Mouse (Mus musculus): ENCODE data around the gene Rin3.

Gene Rin3

DNA sequence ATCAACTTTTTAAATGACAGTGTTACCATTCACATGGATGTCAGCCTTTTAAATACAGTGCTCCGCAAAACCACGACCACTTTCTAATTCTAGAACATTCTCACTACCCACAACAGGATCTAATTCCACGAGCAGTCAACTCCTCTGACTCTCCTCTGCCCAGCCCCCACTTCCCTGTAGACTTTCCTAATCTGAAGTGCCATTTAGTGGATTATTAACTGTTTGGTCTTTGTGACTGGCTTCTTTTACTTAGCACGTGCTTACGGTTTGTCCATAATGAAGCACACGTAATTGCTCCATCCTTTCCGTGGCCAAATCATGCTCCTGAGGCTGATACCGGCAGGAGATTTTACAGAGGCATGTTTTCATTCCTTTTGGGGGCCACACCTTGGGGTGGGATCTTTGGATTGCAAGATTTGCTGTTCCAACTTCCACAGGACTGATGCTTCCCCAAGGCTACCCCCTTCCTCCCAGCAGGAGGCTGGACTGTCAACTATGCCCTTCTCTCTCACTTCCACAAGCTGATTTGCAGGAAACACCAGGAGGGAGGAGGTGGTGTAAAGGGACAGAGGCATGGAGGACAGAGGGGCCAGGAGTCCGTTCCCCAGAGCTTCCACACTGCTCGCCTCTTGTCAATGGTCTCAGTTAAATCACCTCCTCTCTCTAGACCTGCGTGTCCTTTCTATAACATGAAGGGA is 139.9 kb downstream of the Rin3 start:
- no peak for DNase-seq (ENCODE audit: extremely low spot score)

DNA sequence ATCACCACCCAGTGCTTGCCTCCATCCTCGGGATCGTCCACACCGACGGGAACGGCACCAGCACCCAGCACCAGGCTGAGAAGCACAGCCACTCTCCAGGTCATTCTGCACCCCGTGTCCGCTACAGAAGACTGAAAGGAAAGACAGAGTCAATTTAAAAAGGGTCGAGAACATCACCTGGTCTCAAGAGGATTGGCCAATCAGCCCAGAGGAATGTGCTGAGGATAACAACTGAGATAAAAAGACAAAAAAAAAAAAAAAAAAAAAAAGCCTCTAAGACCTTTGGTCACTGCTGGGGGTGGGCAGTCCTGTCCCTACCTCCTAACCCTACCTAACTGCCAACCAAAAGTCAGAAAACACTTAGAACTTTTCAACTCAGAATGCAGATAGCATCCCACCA is 140.8 kb downstream of the Rin3 start:
- DNase-seq (ENCODE audit: extremely low spot score), result no peak

DNA sequence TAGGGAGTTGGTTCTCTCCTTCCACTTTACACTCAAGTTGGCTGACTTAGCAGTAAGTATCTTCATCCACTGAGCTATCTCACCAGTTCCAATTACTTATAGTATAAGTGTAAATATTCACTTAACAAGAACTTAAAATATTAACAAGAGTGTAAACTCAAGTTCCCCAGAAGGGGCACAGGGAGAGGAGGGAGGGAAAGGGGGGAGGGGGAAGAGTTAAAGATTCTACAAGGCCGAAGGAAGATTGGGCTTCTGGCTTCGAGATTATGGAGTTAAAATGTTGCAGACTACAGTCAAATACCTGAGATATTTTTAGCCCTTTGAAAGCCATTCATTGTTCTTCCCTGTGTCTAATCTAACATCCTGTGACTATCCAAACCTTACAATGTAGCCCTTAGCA is 141.6 kb downstream of the Rin3 start:
- DNase-seq (ENCODE audit: extremely low spot score), result no peak

DNA sequence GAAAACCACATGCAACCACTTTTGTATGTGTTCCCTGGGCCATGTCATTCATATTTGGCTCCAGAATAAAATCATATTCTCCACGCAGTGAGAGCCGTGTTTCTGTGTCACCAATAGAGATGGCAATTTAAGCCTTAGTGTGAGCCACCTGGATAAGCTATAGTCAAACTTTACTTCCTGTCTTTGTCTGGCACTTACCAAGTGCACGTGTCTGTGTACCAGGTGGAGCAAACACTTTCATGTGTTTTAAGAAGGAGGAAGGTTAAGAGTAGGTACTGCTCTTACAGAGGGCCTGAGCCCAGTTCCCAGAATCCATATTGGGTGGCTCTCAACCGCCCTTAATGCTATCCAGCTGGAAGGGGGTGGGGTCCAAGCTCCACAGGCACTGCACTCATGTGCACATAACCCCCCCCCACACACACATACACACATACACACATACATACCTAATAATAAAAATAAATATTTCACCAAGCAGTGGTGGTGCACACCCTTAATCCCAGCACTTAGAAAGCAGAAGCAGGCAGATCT is 142.3 kb downstream of the Rin3 start:
- DNase-seq (ENCODE audit: extremely low spot score), result no peak

DNA sequence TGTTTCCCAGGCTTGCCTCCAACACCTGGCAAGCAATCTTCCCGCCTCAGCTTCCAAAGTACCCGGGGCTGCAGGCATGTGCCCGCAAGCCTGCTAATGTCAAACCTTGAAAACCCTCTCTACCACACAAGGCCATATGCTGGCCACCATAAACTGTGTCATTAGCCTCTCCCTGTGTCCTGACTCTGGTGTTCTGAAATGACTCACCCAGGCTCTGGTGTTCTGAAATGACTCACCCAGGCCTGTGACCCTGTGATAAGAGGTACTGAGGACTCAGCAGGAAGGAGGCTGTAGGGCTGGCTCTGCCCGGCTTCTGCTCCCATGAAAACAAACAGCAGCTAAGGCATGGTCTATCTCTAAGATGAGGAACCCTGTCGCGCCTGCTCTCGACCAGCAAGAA is 143.4 kb downstream of the Rin3 start:
- no peak for DNase-seq (ENCODE audit: extremely low spot score)

DNA sequence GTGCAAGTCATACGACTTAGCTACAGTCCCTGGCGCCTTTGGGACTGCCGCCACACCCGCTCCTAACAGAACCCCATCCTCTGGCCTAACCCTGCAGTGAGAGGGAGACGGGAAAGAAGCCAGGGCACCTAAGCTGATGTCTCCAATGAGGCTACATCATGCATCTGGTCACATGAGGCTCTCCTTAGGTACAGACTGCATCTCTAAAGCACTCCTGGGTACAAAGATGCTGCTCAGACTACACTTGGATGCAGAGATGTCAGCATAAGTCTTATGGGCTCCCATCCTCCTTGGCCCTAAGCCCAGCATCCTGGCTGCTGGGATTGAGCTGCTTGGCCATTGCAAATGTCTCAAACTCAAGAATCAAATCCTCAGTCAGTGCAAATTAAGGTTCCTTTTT is 146.8 kb downstream of the Rin3 start:
- no peak for DNase-seq (ENCODE audit: extremely low spot score)

DNA sequence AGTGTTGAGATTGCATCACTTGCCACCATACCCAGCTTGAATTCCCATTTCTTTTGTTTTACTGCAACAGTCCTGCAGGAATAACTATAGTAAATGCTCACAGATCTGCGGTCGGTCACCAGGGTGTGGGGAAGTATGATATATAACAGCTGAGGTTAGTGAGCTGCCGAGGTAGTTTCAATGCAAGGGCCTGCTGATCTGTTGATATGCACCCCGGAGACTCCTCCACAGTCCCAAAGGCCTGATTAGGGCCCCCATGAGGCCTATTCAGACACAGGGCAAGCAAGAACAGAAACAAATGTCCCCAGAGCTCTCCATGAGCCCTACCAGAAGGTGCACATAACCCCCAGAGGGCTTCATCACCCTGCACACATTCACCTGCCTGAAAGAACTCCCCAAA is 147.4 kb downstream of the Rin3 start:
- no peak for DNase-seq (ENCODE audit: extremely low spot score)

DNA sequence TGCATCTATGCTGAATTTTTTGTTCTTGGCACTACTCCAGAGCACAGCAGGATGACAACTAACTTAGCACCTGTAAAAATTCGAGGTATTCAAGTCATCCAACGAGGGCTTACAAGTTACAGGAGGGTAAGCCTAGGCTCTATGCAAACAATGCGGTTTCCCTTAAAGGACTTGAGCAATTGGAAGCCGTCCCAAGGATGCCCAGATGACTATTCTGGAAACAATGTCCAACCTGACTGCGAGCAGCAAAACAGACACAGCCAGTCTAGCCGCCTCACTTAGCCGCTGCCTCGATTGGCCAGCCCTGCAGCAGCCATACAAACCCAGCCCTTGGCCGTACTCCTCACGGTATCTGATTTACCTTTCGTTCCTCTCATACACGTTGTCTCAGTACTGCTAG is 149.4 kb downstream of the Rin3 start:
- DNase-seq (ENCODE audit: extremely low spot score), result no peak

DNA sequence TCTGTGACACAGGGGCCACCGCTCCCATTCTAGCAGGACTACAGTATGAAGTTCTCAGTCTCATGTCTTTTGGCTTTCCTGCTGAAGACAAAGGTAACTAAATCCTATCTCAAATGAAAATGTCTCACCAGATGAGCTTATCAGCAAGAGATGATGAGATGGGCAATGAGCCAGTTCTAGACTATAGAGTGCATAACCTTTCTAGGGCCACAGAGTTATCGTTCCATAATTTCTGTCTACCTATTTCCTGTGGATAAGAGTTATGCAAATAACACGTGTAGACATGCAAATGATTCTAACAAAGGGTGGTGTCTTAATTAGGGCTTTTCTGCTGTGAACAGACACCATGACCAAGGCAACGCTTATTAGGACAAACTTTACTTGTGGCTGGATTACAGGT is 151.3 kb downstream of the Rin3 start:
- no peak for DNase-seq (ENCODE audit: extremely low spot score)

DNA sequence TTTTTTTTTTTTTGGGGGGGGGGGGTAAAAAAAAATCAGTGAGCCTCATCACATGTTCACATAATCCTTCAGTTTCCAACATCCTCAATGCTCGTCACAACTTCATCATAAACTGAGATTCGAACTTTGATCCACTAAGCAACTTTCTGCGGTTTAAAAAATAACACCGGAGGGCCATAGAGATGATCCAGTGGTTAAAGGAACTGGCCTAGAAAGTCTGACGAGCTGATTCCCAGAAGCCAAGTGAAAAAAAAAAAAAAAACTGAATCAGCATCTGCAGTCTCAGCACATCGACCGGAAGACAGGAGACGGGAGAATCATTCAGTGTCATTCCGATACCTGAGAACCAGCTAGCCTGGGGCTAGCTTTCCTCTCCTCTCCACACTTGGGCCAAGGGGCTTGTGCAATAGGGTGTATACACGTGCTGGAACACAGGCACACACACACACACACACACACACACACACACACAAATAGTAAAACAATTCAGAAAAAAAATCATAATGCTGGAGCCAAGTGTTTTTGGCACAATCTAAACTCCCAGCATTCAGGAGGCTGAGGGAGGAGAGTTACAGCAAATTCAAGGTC is 154.2 kb downstream of the Rin3 start:
- DNase-seq (ENCODE audit: extremely low spot score), result no peak

DNA sequence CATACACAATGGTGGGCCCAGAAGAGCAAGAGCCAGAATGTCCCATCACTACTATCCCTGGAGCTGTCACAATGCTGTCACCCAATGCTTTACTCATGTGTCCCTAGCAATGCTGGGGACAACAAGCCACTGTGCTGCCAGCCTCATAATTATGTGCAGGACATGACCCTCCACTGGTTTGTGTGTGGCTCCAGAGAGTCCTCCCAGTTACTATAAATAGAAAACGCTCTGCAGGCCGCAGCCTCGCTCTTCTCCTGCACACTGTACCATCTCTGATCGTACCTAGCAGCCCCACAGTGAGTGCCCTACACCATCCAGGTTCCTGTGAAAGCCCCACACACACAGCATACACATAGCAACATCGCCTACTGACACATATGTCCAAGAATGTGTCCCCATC is 155.1 kb downstream of the Rin3 start:
- DNase-seq (ENCODE audit: extremely low spot score), result no peak

DNA sequence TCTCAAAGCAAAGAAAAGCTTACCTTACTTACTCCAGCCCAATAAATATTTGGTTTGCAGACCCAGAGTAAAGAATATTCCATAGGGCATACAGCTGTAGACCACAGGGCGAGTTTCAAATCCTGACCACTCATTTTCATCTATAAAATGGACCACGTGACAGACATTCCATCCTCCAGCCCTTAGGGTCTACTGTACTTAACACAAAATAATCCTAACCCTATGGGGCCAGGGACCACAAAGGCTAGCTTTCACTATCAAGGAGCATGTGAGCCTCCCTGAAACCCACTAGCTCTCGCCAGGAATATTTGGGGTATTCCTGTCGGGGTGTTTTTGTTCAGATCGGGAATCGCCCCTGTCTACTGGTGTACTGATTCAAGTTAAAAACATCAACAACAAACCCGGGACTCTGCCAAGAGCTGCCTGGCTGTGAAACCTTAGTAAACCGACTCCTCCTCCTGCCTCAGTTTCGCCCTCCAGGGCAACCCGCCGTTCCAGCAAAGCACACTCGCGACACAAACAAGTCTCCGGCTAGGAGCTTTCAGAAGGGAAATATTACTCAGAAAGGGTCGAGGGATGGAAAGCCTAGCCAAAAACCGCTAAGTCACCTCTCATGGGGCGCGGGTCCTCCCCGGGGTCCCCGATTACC is 156.3 kb downstream of the Rin3 start:
- DNase-seq (ENCODE audit: extremely low spot score), result no peak

DNA sequence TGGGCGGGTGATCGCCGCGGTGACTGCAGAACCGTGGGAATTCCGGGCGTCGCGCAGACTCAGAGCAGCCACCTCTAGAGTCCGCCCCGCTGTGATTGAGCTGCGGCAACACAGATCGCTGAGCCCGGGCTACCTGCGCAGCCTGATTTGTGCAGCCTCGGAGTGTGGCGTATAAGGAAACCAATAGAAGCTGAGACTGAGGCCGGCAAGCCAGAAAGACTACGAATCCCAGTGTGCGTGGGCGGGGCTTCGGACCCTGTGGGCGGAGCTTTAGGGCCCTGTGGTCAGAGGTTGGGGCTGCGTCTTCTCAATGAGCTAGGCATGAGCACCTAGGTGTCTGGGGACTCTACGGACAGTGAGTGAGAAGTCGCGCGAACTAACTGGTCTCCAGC is 156.8 kb downstream of the Rin3 start, which contains the start of gene Lgmn:
Gene Lgmn, minus strand, starts transcription at position 182 of the 392 bp plus-strand sequence.
- peak; percentile 96 for DNase-seq (ENCODE audit: extremely low spot score)
